ENCODE assay signal across 12 mouse cellular contexts in the genomic region with DNA sequence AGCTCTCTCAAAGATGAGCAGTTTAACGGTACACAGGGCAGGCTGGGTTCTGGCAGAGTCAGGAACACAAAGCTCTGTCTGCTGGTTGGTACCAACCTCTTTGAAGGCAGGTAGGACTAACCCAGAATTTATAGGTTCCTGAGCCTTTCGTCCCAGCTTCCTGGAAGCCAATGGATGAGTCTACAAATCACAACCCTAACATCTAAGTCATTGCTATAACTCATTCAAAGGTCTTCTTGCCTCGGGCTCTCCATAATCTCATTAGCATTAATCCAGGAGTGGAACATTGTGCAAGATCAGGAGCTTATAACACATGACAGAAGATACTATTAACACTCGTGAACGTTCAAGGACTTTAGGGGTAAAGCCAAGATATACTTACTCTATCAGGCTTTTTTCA. TPM values are rescaled to one million over a fixed set of nuclear protein-coding genes. Genes with fewer than 3 reads are reported as not detected.
DNase-seq lines count a peak whose midpoint lies in the region; ATAC-seq and TF ChIP-seq lines count a peak whose summit lies in the region.
"Had no signal": no experiment of that assay in that cellular context is flagged by ENCODE, and none has a peak within 500 bp of the region (broad histone marks: within the 10 kb centered on the region; RNA-seq: fewer than 3 reads in every experiment).

Rimklb (minus strand) TSS at position 101 of the 400 bp plus-strand sequence.

- 0 out of 2 replicates have a peak, but pooled peaks cover 3% of the 10 kb centered on the region for H3K27me3 ChIP-seq in hindbrain, embryonic 13.5 days
- H3K27me3 ChIP-seq in limb, embryonic 14.5 days (ENCODE audit: control insufficient read depth, insufficient read depth, low read length) = no peaks in the 10 kb centered on the region

- WGBS in hindbrain, embryonic 13.5 days = 84% methylated on average over 5 of the region's 5 CpGs
- WGBS in limb, embryonic 14.5 days = 75% methylated on average over 5 of the region's 5 CpGs

- DNase-seq in heart, adult 11 months = peak; percentile 72
- DNase-seq in heart, postnatal 4 days = no peak
- no peak for DNase-seq in brain, embryonic 14.5 days (ENCODE audit: low read depth)
- no peak for DNase-seq in limb, embryonic 14.5 days (ENCODE audit: low spot score)
- no peak for DNase-seq in adrenal gland, postnatal 25 days
- no peak for DNase-seq in spleen, adult 18-20 months
- no peak for DNase-seq in thymus, postnatal 10 days (ENCODE audit: low spot score in 2 of 2)
- DNase-seq: cerebellum, adult 18-20 months; kidney, adult 18-20 months; right cerebral cortex, postnatal 25 days had no signal

- TF ChIP-seq POLR2A in brain, embryonic 14.5 days (IDR thresholded peaks at IDR 0.05; ENCODE audit: borderline replicate concordance, extremely low read depth, insufficient read depth, insufficient read length, poor library complexity, severe bottlenecking) = no peak
- TF ChIP-seq POLR2A in limb, embryonic 14.5 days (IDR thresholded peaks at IDR 0.05; ENCODE audit: borderline replicate concordance, extremely low read depth, insufficient read depth, insufficient read length) = no peak

- ATAC-seq in hindbrain, embryonic 13.5 days (ENCODE audit: low FRiP score) = no peak
- ATAC-seq in limb, embryonic 14.5 days (ENCODE audit: low FRiP score, low read depth) = no peak

- H3K4me1 ChIP-seq in hindbrain, embryonic 13.5 days (replicated peaks) = peaks cover 30% of the 10 kb centered on the region
- H3K4me1 ChIP-seq in limb, embryonic 14.5 days (ENCODE audit: control insufficient read depth, insufficient read depth, low read length) = peaks cover 24% of the 10 kb centered on the region

- H3K4me3 ChIP-seq in hindbrain, embryonic 13.5 days = no peak within 1 kb of the TSS
- H3K4me3 ChIP-seq in limb, embryonic 14.5 days (replicated peaks; ENCODE audit: low read length) = no peak within 1 kb of the TSS

- no peak within 1 kb of the TSS for H3K4me2 ChIP-seq in hindbrain, embryonic 13.5 days
- H3K4me2 ChIP-seq in limb, embryonic 14.5 days (replicated peaks; ENCODE audit: low read depth, low read length, severe bottlenecking) = no peak within 1 kb of the TSS

- no peak for TF ChIP-seq CTCF in brain, embryonic 14.5 days (IDR thresholded peaks at IDR 0.05; ENCODE audit: borderline replicate concordance, extremely low read depth, insufficient read depth, insufficient read length)

- H3K9me3 ChIP-seq in hindbrain, embryonic 13.5 days = no peaks in the 10 kb centered on the region
- no peaks in the 10 kb centered on the region for H3K9me3 ChIP-seq in limb, embryonic 14.5 days (ENCODE audit: control insufficient read depth, low read length)

- no peaks in the 10 kb centered on the region for H3K36me3 ChIP-seq in hindbrain, embryonic 13.5 days
- no peaks in the 10 kb centered on the region for H3K36me3 ChIP-seq in limb, embryonic 14.5 days (ENCODE audit: control insufficient read depth, insufficient read depth, low read length)

- H3K9ac ChIP-seq in hindbrain, embryonic 13.5 days = no peak within 1 kb of the TSS
- H3K9ac ChIP-seq in limb, embryonic 14.5 days (ENCODE audit: low read depth, low read length, severe bottlenecking) = no peak within 1 kb of the TSS

- H3K27ac ChIP-seq in hindbrain, embryonic 13.5 days = no peak within 1 kb of the TSS
- H3K27ac ChIP-seq in limb, embryonic 14.5 days (replicated peaks; ENCODE audit: low read depth, low read length) = no peak within 1 kb of the TSS
- H3K27ac ChIP-seq: macrophage had no signal

RNA-seq across cellular contexts. Expression of gene Rimklb, which starts in this region (rescaled TPM):
- 1 to 10 TPM in 1 of 2 experiments, under 1 TPM in 1; 0.38 to 1.6 TPM for total RNA-seq in heart, postnatal 4 days (2021)
- polyA plus RNA-seq in brain, embryonic 14.5 days (2012; rRNA removed) = 115 and 127 TPM in 2 replicates
- polyA plus RNA-seq in hindbrain, embryonic 13.5 days (2015; fragmentation: Nextera tagmentation; extraction: Ambion mirVana) = 102 and 103 TPM in 2 replicates
- polyA plus RNA-seq in limb, embryonic 14.5 days (2012; rRNA removed) = 28.4 and 43.3 TPM in 2 replicates
- 18.2 and 27.2 TPM in 2 replicates for polyA plus RNA-seq in limb, embryonic 14.5 days (2014; fragmentation: Nextera tagmentation; extraction: Ambion mirVana)
- total RNA-seq in adrenal gland, postnatal 25 days (2021) = 0.52 TPM in 1 of 2 replicates, not detected in the other
- polyA plus RNA-seq: macrophage had no signal
